Mouse (Mus musculus) myocyte (in vitro differentiated cells): ENCODE measurements around the gene Inafm2. TPM values are rescaled to one million over a fixed set of nuclear protein-coding genes. Genes with fewer than 3 reads are reported as not detected.

Experiments
- H3K27me3 ChIP-seq: one replicate; pipeline ENCODE4 v1.6.1; 2011; ENCODE audit not compliant: control insufficient read depth, insufficient read depth, insufficient read length
- H3K36me3 ChIP-seq: one replicate; pipeline ENCODE4 v1.6.1; 2011; ENCODE audit not compliant: control insufficient read depth, insufficient read depth
- H3K4me2 ChIP-seq: one replicate; pipeline ENCODE4 v1.6.1; 2011; ENCODE audit warnings: low read depth, control low read depth
- H3K4me3 ChIP-seq: one replicate; pipeline ENCODE4 v1.5.1; 2011; ENCODE audit warnings: mild to moderate bottlenecking, control low read depth, moderate library complexity
- H3K79me2 ChIP-seq: one replicate; pipeline ENCODE4 v1.6.1; 2011; ENCODE audit not compliant: control insufficient read depth, insufficient read depth
- H3ac ChIP-seq: one replicate; pipeline ENCODE4 v1.6.1; 2011; ENCODE audit not compliant: control insufficient read depth, insufficient read length
- CEBPB ChIP-seq: IDR thresholded peaks from 2 replicates; pipeline ENCODE4 v1.6.1; 2011; ENCODE audit warnings: mild to moderate bottlenecking, moderate library complexity; ENCODE audit not compliant: poor library complexity, insufficient read depth, severe bottlenecking
- E2F4 ChIP-seq: IDR thresholded peaks from one replicate; pipeline ENCODE4 v1.6.1; 2011; ENCODE audit warnings: mild to moderate bottlenecking, control low read depth, moderate library complexity; ENCODE audit not compliant: insufficient read depth
- MAX ChIP-seq: IDR thresholded peaks from one replicate; pipeline ENCODE4 v1.6.1; 2011; ENCODE audit warnings: low read depth, mild to moderate bottlenecking, control low read depth
- MYOD1 ChIP-seq, 3 experiments: IDR thresholded peaks; one replicate each; pipeline ENCODE4 v1.6.1; 2011; ENCODE audit warnings: control low read depth in 2 of 3, low read depth in 2 of 3, mild to moderate bottlenecking in 2 of 3, moderate library complexity in 1 of 3; ENCODE audit not compliant: insufficient read length in 2 of 3, control insufficient read depth in 1 of 3
- MYOG ChIP-seq, 3 experiments: IDR thresholded peaks; one replicate each; pipeline ENCODE4 v1.6.1; 2011; ENCODE audit warnings: control low read depth in 2 of 3, low read depth in 2 of 3, mild to moderate bottlenecking in 2 of 3; ENCODE audit not compliant: insufficient read length in 2 of 3, control insufficient read depth in 1 of 3, insufficient read depth in 1 of 3
- POLR2A ChIP-seq: IDR thresholded peaks from one replicate; pipeline ENCODE4 v1.6.1; 2011; ENCODE audit warnings: low read depth, mild to moderate bottlenecking, control low read depth, moderate library complexity; ENCODE audit not compliant: insufficient read length
- POLR2AphosphoS2 ChIP-seq: IDR thresholded peaks from one replicate; pipeline ENCODE4 v1.6.1; 2011; ENCODE audit warnings: low read depth, control low read depth; ENCODE audit not compliant: insufficient read length
- REST ChIP-seq: IDR thresholded peaks from one replicate; pipeline ENCODE4 v1.6.1; 2011; ENCODE audit warnings: mild to moderate bottlenecking, control low read depth, moderate library complexity; ENCODE audit not compliant: insufficient read depth, insufficient read length
- SRF ChIP-seq: IDR thresholded peaks from one replicate; pipeline ENCODE4 v1.6.1; 2011; ENCODE audit warnings: low read depth; ENCODE audit not compliant: control insufficient read depth, insufficient read length
- TCF12 ChIP-seq: IDR thresholded peaks from one replicate; pipeline ENCODE4 v1.6.1; 2011; ENCODE audit warnings: mild to moderate bottlenecking, control low read depth; ENCODE audit not compliant: poor library complexity, insufficient read depth, severe bottlenecking
- TCF3 ChIP-seq: IDR thresholded peaks from one replicate; pipeline ENCODE4 v1.6.1; 2011; ENCODE audit warnings: low read depth, control low read depth; ENCODE audit not compliant: insufficient read length
- USF1 ChIP-seq: IDR thresholded peaks from one replicate; pipeline ENCODE4 v1.6.1; 2011; ENCODE audit warnings: low read depth, mild to moderate bottlenecking, control low read depth, moderate library complexity
- polyA plus RNA-seq: library from polyadenylated mRNA; unstranded; fragments of >200 nt; fragmentation: generic; extraction: Trizol; gene quantifications from one replicate; pipeline ENCODE4 v1.2.1, GENCODE M21; 2012; ENCODE audit warnings: missing spikeins

Inafm2 gene
- polyA plus RNA-seq, 1 experiment: 10.5 TPM

DNA sequence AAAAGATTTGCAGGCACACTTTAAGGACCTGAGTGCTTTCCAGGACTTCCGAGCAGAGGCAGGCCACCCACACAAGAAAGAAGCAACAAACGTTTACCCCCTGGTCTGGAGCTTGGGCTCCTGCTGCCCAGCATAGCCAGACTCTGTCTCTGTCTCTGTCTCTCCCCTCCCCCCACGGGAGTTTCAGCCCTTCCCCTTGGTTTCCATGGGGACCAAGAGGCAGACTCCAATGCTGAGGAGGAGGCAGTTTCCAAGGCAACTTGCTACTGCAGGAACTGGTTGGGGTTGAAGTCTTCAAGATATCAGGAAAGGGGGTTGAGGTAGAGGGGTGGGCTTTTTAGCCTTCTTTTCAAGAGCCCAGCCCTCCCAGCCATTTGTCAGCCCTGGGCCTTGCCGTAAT lies 31.3 kb upstream of the Inafm2 start:
- TF ChIP-seq MYOG (IDR thresholded peaks at IDR 0.05; ENCODE audit: control insufficient read depth in 1 of 3, insufficient read depth in 1 of 3, insufficient read length in 2 of 3, low read depth in 2 of 3) (no peak), REST (no peak), SRF (no peak), POLR2AphosphoS2 (no peak), USF1 (no peak), MYOD1 (IDR thresholded peaks at IDR 0.05; ENCODE audit: control insufficient read depth in 1 of 3, insufficient read length in 2 of 3, low read depth in 2 of 3) (no peak), CEBPB (no peak), POLR2A (no peak), MAX (no peak), TCF12 (no peak), TCF3 (no peak)
- no peak overlapping the region for H3K4me3 ChIP-seq
- no peak overlapping the region for H3K4me2 ChIP-seq
- H3ac ChIP-seq: no peak overlapping the region
- H3K79me2 ChIP-seq: no peaks in the 10 kb centered on the region
- no peaks in the 10 kb centered on the region for H3K36me3 ChIP-seq
- peaks cover 81% of the 10 kb centered on the region for H3K27me3 ChIP-seq

DNA sequence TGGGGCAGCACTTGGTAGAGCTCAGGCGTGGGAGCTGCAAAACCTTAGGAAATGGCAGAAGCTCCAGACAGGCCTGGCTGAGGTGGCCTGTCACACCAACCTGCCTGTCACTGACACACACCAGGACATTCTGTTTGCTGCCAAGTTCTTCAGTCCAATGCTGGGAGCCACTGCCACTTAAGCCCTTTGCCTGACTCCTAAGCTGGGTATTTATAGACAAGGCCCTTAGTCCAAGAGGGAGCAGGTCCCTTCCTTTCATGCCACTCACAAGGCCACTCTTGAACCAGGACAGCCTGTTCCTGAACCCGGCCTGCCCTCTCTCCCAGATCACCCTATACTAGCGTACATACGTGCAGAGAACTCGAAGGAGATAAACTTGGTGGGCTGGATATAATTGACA lies 28.9 kb upstream of the Inafm2 start:
- Histone ChIP-seq H3K4me2 (no peak overlapping the region), H3K4me3 (no peak overlapping the region), H3K27me3 (peaks cover 73% of the 10 kb centered on the region), H3K36me3 (no peaks in the 10 kb centered on the region), H3K79me2 (no peaks in the 10 kb centered on the region), H3ac (no peak overlapping the region)
- TF ChIP-seq USF1 (no peak), POLR2A (no peak), REST (no peak), SRF (no peak), POLR2AphosphoS2 (no peak), MYOG (IDR thresholded peaks at IDR 0.05; ENCODE audit: control insufficient read depth in 1 of 3, insufficient read depth in 1 of 3, insufficient read length in 2 of 3, low read depth in 2 of 3) (no peak), CEBPB (no peak), TCF12 (no peak), TCF3 (no peak)

DNA sequence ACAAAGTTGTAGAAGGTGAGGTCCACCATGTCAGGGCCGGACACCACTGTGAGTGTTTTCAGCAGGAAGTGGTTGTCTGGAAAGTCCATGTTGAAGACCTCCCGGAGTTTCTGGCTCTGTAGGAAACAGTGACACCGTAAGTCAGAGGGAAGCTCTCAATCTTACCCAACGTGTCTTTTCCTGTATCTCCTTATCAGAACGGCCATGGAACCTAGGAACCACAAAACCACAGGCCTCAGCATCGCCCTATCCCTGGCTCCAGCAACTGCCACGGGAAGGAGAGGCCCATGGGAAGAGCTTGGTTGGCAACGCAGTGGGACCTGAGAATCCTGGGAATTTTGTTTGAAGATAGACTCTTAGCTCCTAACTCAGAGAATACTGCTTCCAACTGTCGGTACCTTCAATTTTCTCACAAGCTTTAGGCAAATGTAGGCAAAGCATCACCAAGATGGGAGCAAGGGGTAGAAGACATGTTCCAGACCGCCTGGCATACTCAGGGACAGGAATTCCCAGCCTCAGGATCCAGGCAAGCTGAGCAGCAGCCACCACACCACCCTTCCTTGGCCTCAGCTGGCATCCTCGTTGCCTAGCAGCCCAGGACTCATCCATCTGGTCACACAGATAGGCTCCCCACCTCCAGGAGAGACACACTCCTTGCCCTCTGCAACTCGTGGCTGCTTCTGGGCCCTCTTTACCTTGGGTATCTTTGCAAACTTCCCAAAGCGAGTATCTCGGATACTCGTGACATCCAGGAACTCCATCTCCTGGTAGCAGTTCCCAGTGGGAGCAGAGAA lies 21.7 kb upstream of the Inafm2 start:
- Histone ChIP-seq H3K4me3 (no peak overlapping the region), H3K27me3 (peaks cover 70% of the 10 kb centered on the region), H3K4me2 (no peak overlapping the region), H3K36me3 (no peaks in the 10 kb centered on the region), H3K79me2 (no peaks in the 10 kb centered on the region), H3ac (no peak overlapping the region)
- TF ChIP-seq TCF3 (no peak), CEBPB (no peak), MAX (no peak), TCF12 (no peak), MYOD1 (IDR thresholded peaks at IDR 0.05; ENCODE audit: control insufficient read depth in 1 of 3, insufficient read length in 2 of 3, low read depth in 2 of 3) (no peak), USF1 (no peak), MYOG (IDR thresholded peaks at IDR 0.05; ENCODE audit: control insufficient read depth in 1 of 3, insufficient read depth in 1 of 3, insufficient read length in 2 of 3, low read depth in 2 of 3) (no peak), REST (no peak), POLR2A (no peak), POLR2AphosphoS2 (no peak), E2F4 (no peak), SRF (no peak)

DNA sequence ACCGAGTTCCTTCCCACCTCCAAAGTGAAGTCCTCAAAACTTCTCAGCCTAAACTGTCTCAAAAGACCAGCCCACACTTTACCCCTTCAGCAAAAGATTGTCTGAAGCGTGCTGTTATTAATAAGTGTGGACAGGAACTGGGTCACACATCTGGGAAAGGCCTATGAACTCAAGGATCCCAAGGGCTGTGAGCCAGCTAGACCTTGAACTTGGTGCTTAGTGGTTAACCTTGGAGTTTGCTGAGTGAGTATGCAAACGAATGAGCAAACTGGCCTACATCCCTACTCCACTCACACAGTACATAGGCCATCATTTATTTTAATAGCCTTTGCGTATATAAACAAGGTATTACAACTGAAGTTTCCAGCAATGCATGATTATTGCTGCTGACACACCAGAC lies 20.0 kb upstream of the Inafm2 start:
- TF ChIP-seq USF1 (no peak), MYOG (IDR thresholded peaks at IDR 0.05; ENCODE audit: control insufficient read depth in 1 of 3, insufficient read depth in 1 of 3, insufficient read length in 2 of 3, low read depth in 2 of 3) (no peak), REST (no peak), E2F4 (no peak), TCF12 (no peak), CEBPB (no peak), TCF3 (no peak), SRF (no peak), POLR2AphosphoS2 (no peak), MYOD1 (IDR thresholded peaks at IDR 0.05; ENCODE audit: control insufficient read depth in 1 of 3, insufficient read length in 2 of 3, low read depth in 2 of 3) (no peak), MAX (no peak), POLR2A (no peak)
- Histone ChIP-seq H3K4me2 (no peak overlapping the region), H3K4me3 (no peak overlapping the region), H3K36me3 (no peaks in the 10 kb centered on the region), H3K27me3 (peaks cover 62% of the 10 kb centered on the region), H3K79me2 (no peaks in the 10 kb centered on the region), H3ac (no peak overlapping the region)

DNA sequence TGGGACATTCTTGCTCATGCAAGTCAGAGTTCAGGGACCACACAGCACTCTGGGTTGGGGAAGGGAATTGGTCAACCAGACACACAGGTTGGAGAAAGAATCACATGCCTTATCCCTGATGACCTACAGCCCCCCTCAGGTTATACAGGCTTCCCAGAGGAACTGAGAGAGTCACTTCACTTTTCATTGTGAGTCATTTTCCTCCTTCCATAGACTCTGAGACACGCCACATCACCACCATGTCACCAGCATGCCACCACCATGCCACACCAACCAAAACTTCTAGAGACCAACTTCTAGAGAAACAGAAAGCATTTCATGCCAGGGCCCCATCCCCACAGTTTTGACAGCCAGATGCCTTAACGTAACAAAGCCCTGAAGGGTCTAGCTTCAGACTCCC lies 18.7 kb upstream of the Inafm2 start:
- no peak overlapping the region for H3ac ChIP-seq
- no peak for TF ChIP-seq CEBPB
- no peak for TF ChIP-seq TCF12
- no peak for TF ChIP-seq MYOG (IDR thresholded peaks at IDR 0.05; ENCODE audit: control insufficient read depth in 1 of 3, insufficient read depth in 1 of 3, insufficient read length in 2 of 3, low read depth in 2 of 3)
- no peaks in the 10 kb centered on the region for H3K36me3 ChIP-seq
- no peaks in the 10 kb centered on the region for H3K79me2 ChIP-seq
- H3K27me3 ChIP-seq: peaks cover 59% of the 10 kb centered on the region
- no peak overlapping the region for H3K4me2 ChIP-seq
- no peak overlapping the region for H3K4me3 ChIP-seq
